Mouse (Mus musculus) limb, embryonic 11.5 days (tissue): ENCODE measurements around the gene Sox18. TPM values are rescaled to one million over a fixed set of nuclear protein-coding genes. Genes with fewer than 3 reads are reported as not detected.

ENCODE experiments used
- ATAC-seq: fragments of 200-750 bp; cut with Nextera tagmentation; 2 replicates; pipeline ENCODE4 v1.8.0; 2017; ENCODE audit warnings: low read depth; ENCODE audit not compliant: insufficient number of reproducible peaks, low FRiP score, low TSS enrichment
- DNase-seq: peaks from one replicate; pipeline ENCODE4 v3.0.0-alpha.2; 2015; ENCODE audit warnings: low spot score
- H3K27ac ChIP-seq: fragments of 300-500 bp; sonication (generic); replicated peaks from 2 replicates; pipeline ENCODE4 v1.5.1; 2014; ENCODE audit warnings: low read depth, mild to moderate bottlenecking, low read length
- H3K27me3 ChIP-seq: fragments of 300-500 bp; sonication (generic); 2 replicates; pipeline ENCODE4 v1.6.1; 2014; ENCODE audit warnings: mild to moderate bottlenecking, low read length, mixed read lengths; ENCODE audit not compliant: control insufficient read depth, insufficient read depth
- H3K36me3 ChIP-seq: fragments of 300-500 bp; sonication (generic); 2 replicates; pipeline ENCODE4 v1.6.1; 2014; ENCODE audit warnings: mild to moderate bottlenecking, low read length, moderate library complexity, mixed read lengths; ENCODE audit not compliant: control insufficient read depth, insufficient read depth
- H3K4me1 ChIP-seq: fragments of 300-500 bp; sonication (generic); 2 replicates; pipeline ENCODE4 v1.6.1; 2014; ENCODE audit warnings: low read length, mixed read lengths; ENCODE audit not compliant: control insufficient read depth, insufficient read depth
- H3K4me2 ChIP-seq: fragments of 300-500 bp; sonication (generic); 2 replicates; pipeline ENCODE4 v1.6.1; 2014; ENCODE audit warnings: low read depth, mild to moderate bottlenecking, moderate library complexity; ENCODE audit not compliant: severe bottlenecking
- H3K4me3 ChIP-seq: fragments of 300-500 bp; sonication (generic); 2 replicates; pipeline ENCODE4 v1.5.1; 2014; ENCODE audit warnings: low read depth, low read length
- H3K9ac ChIP-seq: fragments of 300-500 bp; sonication (generic); 2 replicates; pipeline ENCODE4 v1.6.1; 2014; ENCODE audit warnings: mild to moderate bottlenecking, low read length
- H3K9me3 ChIP-seq: fragments of 300-500 bp; sonication (generic); 2 replicates; pipeline ENCODE4 v1.6.1; 2016; ENCODE audit warnings: low read length; ENCODE audit not compliant: control insufficient read depth
- WGBS: fragments of 180-500 bp; shearing (Covaris S2); extraction: QIAGEN DNeasy Blood & Tissue Kit; methylation state at CpG from one replicate; pipeline ENCODE4 v1.1.7; 2014; 5-methylcytosine and 5-hydroxymethylcytosine counted together
- polyA plus RNA-seq: library from polyadenylated mRNA; unstranded; fragments of >200 nt; fragmentation: Nextera tagmentation; extraction: Ambion mirVana; gene quantifications from 2 replicates; pipeline ENCODE4 v1.2.1, GENCODE M21; 2014

The Sox18 gene
- polyA plus RNA-seq, 1 experiment from 2014 or later = 21.4 TPM

DNA sequence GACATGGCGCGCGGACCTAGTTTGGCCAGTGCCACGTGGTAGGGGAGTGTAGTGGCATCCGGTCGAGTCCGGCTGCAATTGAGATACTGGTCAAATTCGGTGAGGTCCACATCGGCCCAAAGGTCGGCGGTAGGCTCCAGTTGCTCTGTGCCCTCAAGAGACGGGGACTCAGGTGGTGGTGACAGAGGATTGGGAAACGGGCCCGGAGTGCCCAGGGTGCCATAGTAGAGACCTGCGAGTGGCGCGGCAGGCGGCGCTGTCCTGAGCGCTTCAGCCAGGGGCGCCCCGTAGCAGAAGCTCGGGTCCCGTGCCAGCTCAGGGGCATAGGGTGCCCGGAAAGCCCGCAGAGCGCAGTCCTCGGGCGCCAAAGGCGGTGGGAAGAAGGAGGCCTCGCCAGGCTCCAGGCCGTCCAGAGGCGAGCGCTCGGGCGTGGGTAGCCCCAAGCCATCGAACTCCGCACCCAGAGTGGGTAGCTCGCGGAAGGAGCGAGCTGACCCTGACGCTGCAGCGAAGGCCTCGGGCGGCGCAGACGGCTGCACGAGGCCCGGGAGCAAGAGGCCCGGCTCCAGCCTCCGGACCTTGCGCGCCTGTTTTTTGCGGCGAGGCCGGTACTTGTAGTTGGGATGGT is 1.0 kb downstream of the Sox18 start:
- 3% methylated on average over 56 of the region's 56 CpGs for WGBS
- peaks cover 20% of the 10 kb centered on the region for H3K4me1 ChIP-seq

DNA sequence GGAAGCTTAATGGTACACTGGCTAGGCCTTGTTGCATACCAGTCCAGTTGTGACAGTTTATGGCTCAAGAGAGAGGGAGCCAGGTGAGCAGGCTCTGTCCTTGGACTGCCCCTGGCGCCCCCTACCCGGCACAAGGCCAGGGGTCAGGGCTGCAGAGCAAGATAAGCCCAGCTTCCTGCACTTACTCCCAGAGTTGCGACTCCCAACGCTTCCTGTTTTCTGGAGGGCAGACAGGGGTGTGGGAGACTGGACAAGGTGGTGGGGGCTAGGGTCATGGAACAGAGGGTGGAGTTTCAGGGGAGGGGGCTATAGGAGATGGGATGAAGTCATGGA is 8.2 kb downstream of the Sox18 start:
- no peak for DNase-seq
- Histone ChIP-seq H3K9ac (no peak overlapping the region), H3K36me3 (no peaks in the 10 kb centered on the region), H3K27ac (no peak overlapping the region), H3K4me1 (peaks cover 17% of the 10 kb centered on the region), H3K27me3 (peaks cover under 1% of the 10 kb centered on the region; the same call in 1 of the 2 replicates), H3K4me2 (no peak overlapping the region), H3K9me3 (no peaks in the 10 kb centered on the region), H3K4me3 (no peak overlapping the region)
- ATAC-seq = no peak
- 27% methylated on average over 4 of the region's 4 CpGs for WGBS

More for the DNA sequence above, 1.0 kb downstream of the Sox18 start:
- H3K4me2 ChIP-seq = peak overlapping the region; percentile 80
- H3K9me3 ChIP-seq = no peaks in the 10 kb centered on the region
- ATAC-seq = 0 out of 2 replicates have a peak, but pooled peaks have one; percentile 23
- no peak overlapping the region for H3K27ac ChIP-seq
- H3K4me3 ChIP-seq = peak overlapping the region; percentile 37
- DNase-seq = peak; percentile 61
- H3K9ac ChIP-seq = peak overlapping the region; percentile 51
- H3K27me3 ChIP-seq = peaks cover 49% of the 10 kb centered on the region
- no peaks in the 10 kb centered on the region for H3K36me3 ChIP-seq

DNA sequence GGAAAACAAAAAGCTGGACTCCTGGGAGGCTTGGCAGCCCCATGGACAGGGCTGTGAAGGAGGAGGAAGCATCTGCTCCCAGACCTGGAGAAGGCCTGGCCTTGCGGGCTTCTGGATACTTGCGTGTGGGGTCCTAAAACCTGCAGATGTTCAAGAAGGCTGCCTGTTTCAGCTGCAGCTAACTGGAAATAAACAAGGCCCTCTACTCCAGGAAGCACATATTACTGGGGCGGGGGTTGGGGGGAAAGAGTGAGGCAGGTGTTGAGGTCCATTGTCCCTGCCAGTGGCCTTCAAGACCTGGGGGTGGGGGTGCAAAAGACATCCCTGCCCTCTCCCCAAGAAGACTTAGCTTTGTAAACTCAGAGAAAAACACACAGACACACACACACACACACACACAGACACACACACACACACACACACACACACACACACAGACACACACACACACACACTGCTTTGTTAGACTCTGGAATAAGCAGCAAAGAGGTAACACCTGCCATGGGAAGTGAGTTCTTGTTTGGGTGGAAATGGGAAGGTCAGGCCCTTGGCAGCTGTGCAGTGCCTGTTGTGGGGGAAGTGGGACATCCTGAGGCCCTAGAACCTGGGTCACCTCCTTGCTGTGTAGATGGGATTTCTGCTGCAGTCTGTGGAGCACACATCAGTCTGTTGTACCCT is 8.7 kb downstream of the Sox18 start:
- DNase-seq (no peak), ATAC-seq (no peak)
- Histone ChIP-seq H3K9ac (no peak overlapping the region), H3K4me1 (peaks cover 17% of the 10 kb centered on the region), H3K9me3 (no peaks in the 10 kb centered on the region), H3K27ac (no peak overlapping the region), H3K4me3 (no peak overlapping the region), H3K27me3 (no peaks in the 10 kb centered on the region), H3K4me2 (no peak overlapping the region), H3K36me3 (no peaks in the 10 kb centered on the region)
- 69% methylated on average over 3 of the region's 3 CpGs for WGBS

DNA sequence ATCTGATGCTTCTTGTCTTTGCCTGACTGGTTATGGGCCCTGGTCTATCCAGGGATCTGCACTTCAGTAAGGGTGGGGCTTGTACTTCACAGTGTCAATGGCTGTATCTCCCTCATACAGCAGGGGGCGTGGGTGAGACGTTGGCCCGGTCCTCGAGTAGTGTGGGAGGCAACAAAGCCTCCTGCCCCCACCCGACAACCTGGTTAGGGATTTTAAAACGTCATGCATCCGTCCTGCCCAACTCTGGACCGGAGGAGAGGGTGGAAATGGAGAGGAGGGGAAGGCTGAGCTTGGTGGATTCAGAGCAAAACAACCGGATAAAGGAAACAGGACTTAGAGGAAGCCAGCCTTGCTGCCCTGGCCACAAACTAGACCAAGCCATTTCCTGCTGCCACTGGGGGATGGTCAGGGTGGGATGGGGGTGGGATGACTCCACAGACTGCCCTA is 11.8 kb downstream of the Sox18 start:
- ATAC-seq (no peak), DNase-seq (peak; percentile 81)
- Histone ChIP-seq H3K4me1 (peaks cover 17% of the 10 kb centered on the region), H3K4me3 (no peak overlapping the region), H3K9ac (no peak overlapping the region), H3K36me3 (peaks cover 8% of the 10 kb centered on the region), H3K9me3 (no peaks in the 10 kb centered on the region), H3K27me3 (no peaks in the 10 kb centered on the region), H3K27ac (no peak overlapping the region), H3K4me2 (no peak overlapping the region; the same call in 1 of the 2 replicates)
- 10% methylated on average over 9 of the region's 9 CpGs for WGBS

DNA sequence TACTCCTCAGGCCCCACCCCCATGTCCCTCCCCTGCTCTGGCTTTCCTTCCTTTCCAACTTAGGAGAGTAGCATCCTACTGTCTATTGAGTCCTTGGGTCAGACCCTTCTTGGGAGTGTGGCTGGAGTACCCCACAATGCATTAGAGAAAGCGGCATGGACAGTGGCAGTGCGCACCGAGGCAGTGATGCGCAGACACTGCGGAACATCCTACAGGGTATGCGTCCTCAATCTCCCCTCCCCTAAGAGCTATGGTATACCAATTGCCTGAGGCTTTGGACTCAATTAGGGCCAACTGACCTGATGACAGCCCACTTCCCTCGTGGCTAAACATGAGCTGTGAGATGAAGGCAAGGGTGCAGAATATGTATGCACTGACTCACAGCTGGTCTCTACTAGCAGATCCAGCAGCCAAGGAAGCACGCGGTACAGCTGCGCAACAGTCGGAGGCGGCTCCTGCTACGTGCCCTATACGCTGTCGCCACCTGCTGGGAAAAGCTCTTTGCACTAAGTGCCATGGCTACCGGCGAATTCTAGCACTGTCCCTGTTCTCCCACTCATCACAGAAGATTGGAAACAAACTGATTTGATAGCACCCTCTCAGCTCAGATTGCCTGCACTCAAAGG is 12.4 kb downstream of the Sox18 start:
- H3K27me3 ChIP-seq = no peaks in the 10 kb centered on the region
- no peak overlapping the region for H3K4me2 ChIP-seq
- DNase-seq = peak; percentile 54
- 37% methylated on average over 17 of the region's 17 CpGs for WGBS
- no peak for ATAC-seq
- H3K36me3 ChIP-seq = peaks cover 8% of the 10 kb centered on the region
- no peak overlapping the region for H3K4me3 ChIP-seq
- H3K9ac ChIP-seq = no peak overlapping the region
- peaks cover 17% of the 10 kb centered on the region for H3K4me1 ChIP-seq
- no peak overlapping the region for H3K27ac ChIP-seq
- H3K9me3 ChIP-seq = no peaks in the 10 kb centered on the region

DNA sequence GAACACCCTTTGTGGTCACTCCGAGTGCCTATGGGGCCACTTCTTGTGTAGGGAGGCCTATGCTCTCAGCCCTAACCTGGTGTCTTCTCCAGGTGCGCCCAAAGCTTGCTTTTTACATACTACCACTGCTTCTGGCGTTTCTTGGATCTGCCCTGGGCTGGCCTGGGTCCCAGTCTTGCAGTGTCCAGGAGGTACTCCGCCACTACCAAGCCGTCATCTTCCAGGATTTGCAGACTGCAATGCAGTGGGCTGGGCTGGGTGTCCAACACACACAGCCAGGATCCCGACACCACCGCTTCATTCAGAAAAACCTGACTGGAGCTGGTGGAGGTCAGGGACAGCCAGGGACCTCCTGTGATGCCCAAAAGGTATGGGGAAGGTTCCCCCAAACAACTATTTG is 12.9 kb downstream of the Sox18 start:
- Histone ChIP-seq H3K4me1 (peaks cover 17% of the 10 kb centered on the region), H3K27ac (no peak overlapping the region), H3K9me3 (no peaks in the 10 kb centered on the region), H3K27me3 (no peaks in the 10 kb centered on the region), H3K36me3 (peaks cover 8% of the 10 kb centered on the region), H3K4me3 (no peak overlapping the region), H3K4me2 (no peak overlapping the region), H3K9ac (no peak overlapping the region)
- DNase-seq (no peak), ATAC-seq (no peak)
- WGBS = 89% methylated on average over 7 of the region's 7 CpGs

DNA sequence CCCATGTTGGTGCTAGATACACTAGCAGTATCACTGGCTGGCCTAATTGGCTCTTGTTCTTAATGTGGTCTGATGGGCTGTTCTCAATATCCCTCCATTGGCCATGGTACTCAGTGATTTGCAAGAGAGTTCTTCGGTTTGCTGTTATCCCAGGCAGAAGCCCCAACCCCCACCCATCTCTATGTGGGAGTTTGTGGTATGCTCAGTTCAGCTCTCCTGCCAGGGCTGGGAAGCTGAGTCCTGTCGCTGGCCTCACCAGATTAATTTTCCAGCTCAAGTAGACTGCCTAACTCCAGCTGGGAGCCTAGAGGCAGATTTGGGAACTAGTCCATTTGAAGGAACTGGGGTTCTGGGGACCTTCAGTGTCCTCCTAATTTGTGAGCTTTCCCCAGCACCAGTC is 14.0 kb downstream of the Sox18 start:
- H3K4me2 ChIP-seq = no peak overlapping the region
- H3K36me3 ChIP-seq = peaks cover 8% of the 10 kb centered on the region
- DNase-seq (no peak), ATAC-seq (no peak)
- H3K27ac ChIP-seq = no peak overlapping the region
- no peak overlapping the region for H3K9ac ChIP-seq
- peaks cover 10% of the 10 kb centered on the region; the same call in 1 of the 2 replicates for H3K4me1 ChIP-seq
- H3K9me3 ChIP-seq = no peaks in the 10 kb centered on the region
- no peaks in the 10 kb centered on the region for H3K27me3 ChIP-seq
- WGBS = 64% methylated on average over 2 of the region's 2 CpGs
- no peak overlapping the region for H3K4me3 ChIP-seq

DNA sequence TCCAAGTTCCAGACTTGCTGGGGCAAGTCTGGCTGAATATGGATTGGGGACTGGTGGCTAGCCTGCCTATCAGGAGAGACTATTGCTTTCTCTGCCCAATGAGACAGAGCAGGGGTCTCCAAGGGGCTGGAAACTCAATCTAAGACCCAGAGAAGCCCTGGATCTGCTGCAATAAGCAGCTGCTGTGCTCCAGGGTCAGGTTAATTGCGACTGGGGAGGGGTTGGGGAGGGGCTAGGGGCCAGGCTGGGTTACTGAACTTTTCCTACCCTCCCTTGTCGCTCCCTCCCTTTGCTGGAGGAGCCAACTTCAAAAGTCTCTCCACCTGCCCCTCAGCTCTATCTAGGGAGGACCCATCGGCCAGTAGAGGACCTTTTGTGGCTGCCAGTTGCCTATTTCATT is 14.7 kb downstream of the Sox18 start, which contains the start of gene Gm29797:
Gm29797 (plus strand) TSS at position 301 of the 400 bp plus-strand sequence.
- no peak within 1 kb of the TSS for H3K27ac ChIP-seq
- 50% methylated on average over 3 of the region's 3 CpGs for WGBS

More for the DNA sequence above, 14.7 kb downstream of the Sox18 start, which contains the start of gene Gm29797:
- no peaks in the 10 kb centered on the region for H3K9me3 ChIP-seq
- H3K4me3 ChIP-seq = no peak within 1 kb of the TSS
- DNase-seq (no peak), ATAC-seq (no peak)
- H3K27me3 ChIP-seq = no peaks in the 10 kb centered on the region
- H3K4me2 ChIP-seq = no peak within 1 kb of the TSS
- peaks cover 10% of the 10 kb centered on the region; the same call in 1 of the 2 replicates for H3K4me1 ChIP-seq
- H3K9ac ChIP-seq = no peak within 1 kb of the TSS
- peaks cover 11% of the 10 kb centered on the region for H3K36me3 ChIP-seq
